Mouse (Mus musculus): ENCODE results near the gene Cox6b1. TPM values are rescaled to one million over a fixed set of nuclear protein-coding genes. Genes with fewer than 3 reads are reported as not detected.

The Cox6b1 gene
- 795 TPM for polyA plus RNA-seq (2012; fragmentation: generic; extraction: Trizol)
- long read RNA-seq, experiment 1, transcript Cox6b1-201 (4 exons, 618 nt) = major isoform, 393 of 414 reads
- long read RNA-seq, experiment 1, partial matches to known transcripts = 11 of 414 reads
- long read RNA-seq, experiment 1, other reads (novel, unspliced or antisense) = 8 of 414 reads
- long read RNA-seq, experiment 2, transcript Cox6b1-201 (4 exons, 618 nt) = major isoform, 61 of 62 reads
- long read RNA-seq, experiment 2, partial matches to known transcripts = 0 of 62 reads
- long read RNA-seq, experiment 2, other reads (novel, unspliced or antisense) = 1 of 62 reads

GRCm38 (mm10) chr7:30625530-30626384 is at the start of gene Cox6b1:
Gene Cox6b1, minus strand, starts transcription at chr7:30626151.
- H3K79me2 ChIP-seq (ENCODE audit: control insufficient read depth, insufficient read depth) = peaks cover 37% of the 10 kb centered on the region
- H3K79me3 ChIP-seq (ENCODE audit: low read depth) = peaks cover 20% of the 10 kb centered on the region
- peaks cover 23% of the 10 kb centered on the region for H3K36me3 ChIP-seq (ENCODE audit: control insufficient read depth, insufficient read depth)
- H3ac ChIP-seq (ENCODE audit: control insufficient read depth, insufficient read length, low read depth) = peak within 1 kb of the TSS; percentile 77
- H3K4me3 ChIP-seq (ENCODE audit: insufficient read depth, poor library complexity, severe bottlenecking) = peak within 1 kb of the TSS; percentile 84
- H3K27me3 ChIP-seq (ENCODE audit: control insufficient read depth, insufficient read depth, insufficient read length) = peaks cover 9% of the 10 kb centered on the region
- TF ChIP-seq MYOD1 (IDR thresholded peaks at IDR 0.05; ENCODE audit: control insufficient read depth, insufficient read length, low read depth) (no peak), MAX (IDR thresholded peaks at IDR 0.05) (peak; percentile 44), CEBPB (IDR thresholded peaks at IDR 0.05; ENCODE audit: low read depth) (no peak), USF1 (IDR thresholded peaks at IDR 0.05; ENCODE audit: low read depth) (no peak), CTCF (IDR thresholded peaks at IDR 0.05; ENCODE audit: control insufficient read depth, insufficient read depth, insufficient read length) (no peak), MYOG (IDR thresholded peaks at IDR 0.05; ENCODE audit: control insufficient read depth, extremely low read depth, insufficient read length) (no peak), FOSL1 (IDR thresholded peaks at IDR 0.05; ENCODE audit: insufficient read depth, low read length, poor library complexity, severe bottlenecking) (no peak)

GRCm38 (mm10) chr7:30671480-30671879 is 45.5 kb upstream of the Cox6b1 start, which contains the start of gene Pmis2:
Gene Pmis2, minus strand, starts transcription at chr7:30671605.
- no peaks in the 10 kb centered on the region for H3K79me2 ChIP-seq (ENCODE audit: control insufficient read depth, insufficient read depth)
- H3K79me3 ChIP-seq (ENCODE audit: low read depth) = no peaks in the 10 kb centered on the region
- H3ac ChIP-seq (ENCODE audit: control insufficient read depth, insufficient read length, low read depth) = no peak within 1 kb of the TSS
- H3K4me3 ChIP-seq (ENCODE audit: insufficient read depth, poor library complexity, severe bottlenecking) = no peak within 1 kb of the TSS
- H3K27me3 ChIP-seq (ENCODE audit: control insufficient read depth, insufficient read depth, insufficient read length) = peaks cover 24% of the 10 kb centered on the region
- no peaks in the 10 kb centered on the region for H3K36me3 ChIP-seq (ENCODE audit: control insufficient read depth, insufficient read depth)
- TF ChIP-seq USF1 (IDR thresholded peaks at IDR 0.05; ENCODE audit: low read depth) = no peak
- TF ChIP-seq MYOG (IDR thresholded peaks at IDR 0.05; ENCODE audit: control insufficient read depth, extremely low read depth, insufficient read length) = no peak
- no peak for TF ChIP-seq FOSL1 (IDR thresholded peaks at IDR 0.05; ENCODE audit: insufficient read depth, low read length, poor library complexity, severe bottlenecking)
- no peak for TF ChIP-seq CTCF (IDR thresholded peaks at IDR 0.05; ENCODE audit: control insufficient read depth, insufficient read depth, insufficient read length)
- TF ChIP-seq MYOD1 (IDR thresholded peaks at IDR 0.05; ENCODE audit: control insufficient read depth, insufficient read length, low read depth) = no peak
- no peak for TF ChIP-seq CEBPB (IDR thresholded peaks at IDR 0.05; ENCODE audit: low read depth)

- Histone ChIP-seq H3K79me2 (ENCODE audit: control insufficient read depth, insufficient read depth) (peaks cover 3% of the 10 kb centered on the region), H3K4me3 (ENCODE audit: insufficient read depth, poor library complexity, severe bottlenecking) (no peak overlapping the region), H3K36me3 (ENCODE audit: control insufficient read depth, insufficient read depth) (no peaks in the 10 kb centered on the region), H3K79me3 (ENCODE audit: low read depth) (no peaks in the 10 kb centered on the region), H3K27me3 (ENCODE audit: control insufficient read depth, insufficient read depth, insufficient read length) (peaks cover 12% of the 10 kb centered on the region), H3ac (ENCODE audit: control insufficient read depth, insufficient read length, low read depth) (no peak overlapping the region)
- TF ChIP-seq CTCF (IDR thresholded peaks at IDR 0.05; ENCODE audit: control insufficient read depth, insufficient read depth, insufficient read length) = peak; percentile 2
- TF ChIP-seq MYOG (IDR thresholded peaks at IDR 0.05; ENCODE audit: control insufficient read depth, extremely low read depth, insufficient read length) = no peak
Observed at GRCm38 (mm10) chr7:30669229-30669628, 43.3 kb upstream of the Cox6b1 start.

DNA sequence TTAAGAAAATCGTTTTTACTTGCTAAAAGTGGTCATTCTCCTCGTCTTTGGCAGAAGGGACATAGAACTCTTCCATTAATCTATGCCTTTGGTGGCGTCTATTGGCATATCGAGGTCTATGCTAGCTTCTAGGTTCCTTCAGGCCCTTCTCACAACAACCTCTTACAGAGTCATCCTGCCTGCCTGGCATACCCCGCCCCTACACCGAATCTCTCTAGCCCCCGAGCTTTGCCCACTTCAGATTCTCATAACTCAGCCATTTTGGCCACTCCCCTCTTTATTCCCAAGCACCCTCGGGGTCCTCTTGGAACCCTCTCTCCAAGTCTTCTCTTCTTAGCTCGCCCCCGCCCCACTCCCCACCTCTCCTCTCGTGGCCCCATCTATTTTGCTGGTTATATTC is 39.4 kb upstream of the Cox6b1 start:
- Histone ChIP-seq H3K79me2 (ENCODE audit: control insufficient read depth, insufficient read depth) (peaks cover 7% of the 10 kb centered on the region), H3K79me3 (ENCODE audit: low read depth) (no peaks in the 10 kb centered on the region), H3ac (ENCODE audit: control insufficient read depth, insufficient read length, low read depth) (no peak overlapping the region), H3K27me3 (ENCODE audit: control insufficient read depth, insufficient read depth, insufficient read length) (no peaks in the 10 kb centered on the region), H3K36me3 (ENCODE audit: control insufficient read depth, insufficient read depth) (peaks cover 9% of the 10 kb centered on the region), H3K4me3 (ENCODE audit: insufficient read depth, poor library complexity, severe bottlenecking) (peak overlapping the region; percentile 53)
- TF ChIP-seq CEBPB (IDR thresholded peaks at IDR 0.05; ENCODE audit: low read depth) (no peak), MYOD1 (IDR thresholded peaks at IDR 0.05; ENCODE audit: control insufficient read depth, insufficient read length, low read depth) (no peak), MYOG (IDR thresholded peaks at IDR 0.05; ENCODE audit: control insufficient read depth, extremely low read depth, insufficient read length) (no peak), MAX (IDR thresholded peaks at IDR 0.05) (no peak), CTCF (IDR thresholded peaks at IDR 0.05; ENCODE audit: control insufficient read depth, insufficient read depth, insufficient read length) (no peak), FOSL1 (IDR thresholded peaks at IDR 0.05; ENCODE audit: insufficient read depth, low read length, poor library complexity, severe bottlenecking) (no peak), USF1 (IDR thresholded peaks at IDR 0.05; ENCODE audit: low read depth) (no peak)

DNA sequence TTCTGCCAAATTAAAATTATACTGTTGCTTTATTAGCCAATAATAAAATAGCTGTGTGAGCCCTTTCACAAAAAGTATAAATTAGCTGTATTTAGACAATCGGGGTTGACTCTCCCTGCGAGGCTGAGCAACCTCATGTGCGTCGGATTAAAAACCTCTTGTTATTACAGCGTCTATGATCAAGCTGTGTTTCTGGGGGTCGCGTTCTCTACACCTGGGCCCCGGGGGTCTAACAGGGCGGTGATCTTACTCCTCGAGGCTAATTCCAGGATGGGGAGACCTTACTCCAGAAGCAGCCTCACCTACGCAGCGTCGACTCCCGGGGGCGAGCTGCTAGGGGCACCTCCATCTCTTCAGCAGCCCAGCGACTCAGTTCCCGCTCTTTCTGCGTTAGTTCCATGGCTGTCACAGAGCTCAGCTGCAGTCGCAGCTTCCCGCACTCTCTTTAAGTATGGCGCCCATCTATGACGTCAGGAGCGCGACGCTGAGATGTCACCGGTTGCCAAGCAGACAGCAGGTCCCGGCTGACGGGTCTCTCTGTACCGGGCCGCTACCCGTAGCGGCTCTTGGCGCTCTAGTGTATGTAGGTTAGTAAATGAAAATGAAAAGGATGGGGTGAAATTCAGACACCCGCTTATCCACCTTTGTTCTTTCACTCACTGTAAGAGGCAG is 38.7 kb upstream of the Cox6b1 start, which contains the start of gene Haus5:
Gene Haus5, minus strand, starts transcription at position 466 of the 672 bp plus-strand sequence.
- Histone ChIP-seq H3K79me3 (ENCODE audit: low read depth) (no peaks in the 10 kb centered on the region), H3K4me3 (ENCODE audit: insufficient read depth, poor library complexity, severe bottlenecking) (peak within 1 kb of the TSS; percentile 53), H3K36me3 (ENCODE audit: control insufficient read depth, insufficient read depth) (peaks cover 9% of the 10 kb centered on the region), H3K79me2 (ENCODE audit: control insufficient read depth, insufficient read depth) (peaks cover 7% of the 10 kb centered on the region), H3ac (ENCODE audit: control insufficient read depth, insufficient read length, low read depth) (peak within 1 kb of the TSS; percentile 92), H3K27me3 (ENCODE audit: control insufficient read depth, insufficient read depth, insufficient read length) (no peaks in the 10 kb centered on the region)
- TF ChIP-seq MAX (IDR thresholded peaks at IDR 0.05) = peak; percentile 23
- no peak for TF ChIP-seq FOSL1 (IDR thresholded peaks at IDR 0.05; ENCODE audit: insufficient read depth, low read length, poor library complexity, severe bottlenecking)
- no peak for TF ChIP-seq CEBPB (IDR thresholded peaks at IDR 0.05; ENCODE audit: low read depth)
- TF ChIP-seq CTCF (IDR thresholded peaks at IDR 0.05; ENCODE audit: control insufficient read depth, insufficient read depth, insufficient read length) = no peak
- no peak for TF ChIP-seq MYOG (IDR thresholded peaks at IDR 0.05; ENCODE audit: control insufficient read depth, extremely low read depth, insufficient read length)
- no peak for TF ChIP-seq USF1 (IDR thresholded peaks at IDR 0.05; ENCODE audit: low read depth)
- no peak for TF ChIP-seq MYOD1 (IDR thresholded peaks at IDR 0.05; ENCODE audit: control insufficient read depth, insufficient read length, low read depth)
